21 mouse cellular contexts compared by ENCODE assay signal in genomic region chr1:92441453-92442063, GRCm38 (mm10). TPM values are rescaled to one million over a fixed set of nuclear protein-coding genes. Genes with fewer than 3 reads are reported as not detected.
DNase-seq lines count a peak whose midpoint lies in the region; ATAC-seq and TF ChIP-seq lines count a peak whose summit lies in the region.
"Had no signal": no experiment of that assay in that cellular context is flagged by ENCODE, and none has a peak within 500 bp of the region (broad histone marks: within the 10 kb centered on the region; RNA-seq: fewer than 3 reads in every experiment).

No protein-coding gene starts in this region.

- peak; percentile 27 for DNase-seq in ovary, postnatal 36 days (ENCODE audit: low spot score)
- DNase-seq in ovary, postnatal 10 days (ENCODE audit: low spot score): no peak
- DNase-seq in brain, adult 2 months (ENCODE audit: low read depth, low spot score): peak; percentile 28
- peak; percentile 41 for DNase-seq in liver, embryonic 13.5 days
- DNase-seq in lung, postnatal 0 days (ENCODE audit: low spot score): no peak
- DNase-seq in kidney, postnatal 10 days: no peak
- DNase-seq in retina, postnatal 1 day: no peak
- no peak for DNase-seq in kidney, adult 11 months
- DNase-seq: cerebellum, adult 9-10 months; gastrocnemius, adult 2 months; kidney, adult 2 months; kidney, postnatal 4 days; left cerebral cortex, postnatal 4 days; right cerebral cortex, postnatal 4 days had no signal

- no peak overlapping the region for H3K4me3 ChIP-seq in liver, embryonic 13.5 days (replicated peaks)
- H3K4me3 ChIP-seq in lung, postnatal 0 days (ENCODE audit: low read depth, low read length): no peak overlapping the region
- H3K4me3 ChIP-seq: forebrain, embryonic 15.5 days; gastrocnemius, adult 2 months; lung, embryonic 15.5 days; neural tube, embryonic 15.5 days had no signal

- peaks cover 34% of the 10 kb centered on the region for H3K4me1 ChIP-seq in liver, embryonic 13.5 days (replicated peaks)
- peaks cover 3% of the 10 kb centered on the region for H3K4me1 ChIP-seq in lung, postnatal 0 days (ENCODE audit: insufficient read depth, low read depth, low read length)

- ATAC-seq in liver, embryonic 13.5 days (ENCODE audit: low read depth): peak; percentile 94
- ATAC-seq in lung, postnatal 0 days: no peak
- ATAC-seq: forebrain, embryonic 15.5 days; hindbrain, postnatal 0 days had no signal

- WGBS in liver, embryonic 13.5 days (ENCODE audit: insufficient replicate concordance): 22% methylated on average over 6 of the region's 6 CpGs
- 70% methylated on average over 6 of the region's 6 CpGs for WGBS in lung, postnatal 0 days

- peaks cover 73% of the 10 kb centered on the region for H3K36me3 ChIP-seq in liver, embryonic 13.5 days
- H3K36me3 ChIP-seq in lung, postnatal 0 days (ENCODE audit: insufficient read depth, low read length): peaks cover 28% of the 10 kb centered on the region; the same call in 1 of the 2 replicates

- H3K9ac ChIP-seq in liver, embryonic 13.5 days: no peak overlapping the region
- no peak overlapping the region for H3K9ac ChIP-seq in lung, postnatal 0 days (replicated peaks; ENCODE audit: low read depth)
- H3K9ac ChIP-seq: forebrain, embryonic 15.5 days; lung, embryonic 15.5 days; neural tube, embryonic 15.5 days had no signal

- H3K9me3 ChIP-seq in liver, embryonic 13.5 days (replicated peaks): no peaks in the 10 kb centered on the region
- no peaks in the 10 kb centered on the region for H3K9me3 ChIP-seq in lung, postnatal 0 days (ENCODE audit: low read length)
- H3K9me3 ChIP-seq: forebrain, embryonic 15.5 days; lung, embryonic 15.5 days; neural tube, embryonic 15.5 days had no signal

- TF ChIP-seq CTCF in lung, postnatal 0 days (IDR thresholded peaks at IDR 0.05): no peak

- no peak overlapping the region for H3K27ac ChIP-seq in liver, embryonic 13.5 days
- no peak overlapping the region for H3K27ac ChIP-seq in lung, postnatal 0 days (ENCODE audit: low read length)
- H3K27ac ChIP-seq: forebrain, embryonic 15.5 days; gastrocnemius, adult 2 months; hindbrain, postnatal 0 days; lung, embryonic 15.5 days; neural tube, embryonic 15.5 days had no signal

- no peaks in the 10 kb centered on the region for H3K27me3 ChIP-seq in liver, embryonic 13.5 days
- no peaks in the 10 kb centered on the region for H3K27me3 ChIP-seq in lung, postnatal 0 days (replicated peaks; ENCODE audit: insufficient read depth, low read length)
- H3K27me3 ChIP-seq: forebrain, embryonic 15.5 days; lung, embryonic 15.5 days; neural tube, embryonic 15.5 days had no signal

- no peak overlapping the region for H3K4me2 ChIP-seq in liver, embryonic 13.5 days
- no peak overlapping the region for H3K4me2 ChIP-seq in lung, postnatal 0 days (replicated peaks; ENCODE audit: low read depth, low read length)
- H3K4me2 ChIP-seq: forebrain, embryonic 15.5 days; heart, embryonic 11.5 days; lung, embryonic 15.5 days; neural tube, embryonic 15.5 days had no signal

- no peak for TF ChIP-seq EP300 in lung, postnatal 0 days (IDR thresholded peaks at IDR 0.05)

RNA-seq across cellular contexts. Expression of gene Ndufa10, which starts 32.1 kb away (rescaled TPM):
- polyA plus RNA-seq in liver, embryonic 13.5 days (2015; fragmentation: Nextera tagmentation; extraction: Ambion mirVana): 167 and 187 TPM in 2 replicates
- polyA plus RNA-seq in lung, postnatal 0 days (2015; fragmentation: Nextera tagmentation; extraction: Ambion mirVana): 160 and 162 TPM in 2 replicates

RNA-seq across cellular contexts. Expression of gene Olfr1416, which starts 43.4 kb away (rescaled TPM):
- not detected in 2 replicates for polyA plus RNA-seq in liver, embryonic 13.5 days (2015; fragmentation: Nextera tagmentation; extraction: Ambion mirVana)
- not detected in 2 replicates for polyA plus RNA-seq in lung, postnatal 0 days (2015; fragmentation: Nextera tagmentation; extraction: Ambion mirVana)
- polyA plus RNA-seq: C2C12; forebrain, embryonic 15.5 days; heart, embryonic 11.5 days; hindbrain, postnatal 0 days; kidney, adult 2 months; lung, embryonic 15.5 days; neural tube, embryonic 15.5 days; urinary bladder, adult 2 months had no signal

RNA-seq across cellular contexts. Expression of gene Olfr1415, which starts 54.3 kb away (rescaled TPM):
- not detected in 2 replicates for polyA plus RNA-seq in liver, embryonic 13.5 days (2015; fragmentation: Nextera tagmentation; extraction: Ambion mirVana)
- not detected in 2 replicates for polyA plus RNA-seq in lung, postnatal 0 days (2015; fragmentation: Nextera tagmentation; extraction: Ambion mirVana)
- polyA plus RNA-seq: C2C12; forebrain, embryonic 15.5 days; heart, embryonic 11.5 days; hindbrain, postnatal 0 days; kidney, adult 2 months; lung, embryonic 15.5 days; neural tube, embryonic 15.5 days; urinary bladder, adult 2 months had no signal

Comparison
In these comparisons a context has a peak if more than half of its experiments do, and no peak if none do; other contexts are left out.
1. DNase-seq: peak in ovary, postnatal 36 days (single experiment), brain, adult 2 months (single experiment) and liver, embryonic 13.5 days (single experiment); none in ovary, postnatal 10 days (single experiment), lung, postnatal 0 days (single experiment), kidney, postnatal 10 days (single experiment), retina, postnatal 1 day (single experiment) and kidney, adult 11 months (single experiment).